Mouse (Mus musculus) megakaryocyte progenitor cell, adult 5-6 weeks (primary cell): Measurements from ENCODE around the gene Tbk1. TPM values are rescaled to one million over a fixed set of nuclear protein-coding genes. Genes with fewer than 3 reads are reported as not detected.

Experiments used
- ATAC-seq: replicated peaks from 2 replicates; pipeline ENCODE4 v1.8.0; 2016; ENCODE audit warnings: mild to moderate bottlenecking, moderate TSS enrichment, inconsistent platforms; ENCODE audit not compliant: poor library complexity
- total RNA-seq, 2 experiments: library from RNA; stranded (forward) in 1 of 2; stranded (reverse) in 1 of 2; fragments of 157-497, 149-512 nt in 1 of 2; fragments of 200-1000 nt in 1 of 2; gene quantifications; 2 replicates each; pipeline versions ENCODE4 v1.2.3 to v1.2.4; 2015 to 2017

Gene Tbk1
- total RNA-seq, 2 experiments from 2014 or later = 36.9 to 71.9 TPM

DNA sequence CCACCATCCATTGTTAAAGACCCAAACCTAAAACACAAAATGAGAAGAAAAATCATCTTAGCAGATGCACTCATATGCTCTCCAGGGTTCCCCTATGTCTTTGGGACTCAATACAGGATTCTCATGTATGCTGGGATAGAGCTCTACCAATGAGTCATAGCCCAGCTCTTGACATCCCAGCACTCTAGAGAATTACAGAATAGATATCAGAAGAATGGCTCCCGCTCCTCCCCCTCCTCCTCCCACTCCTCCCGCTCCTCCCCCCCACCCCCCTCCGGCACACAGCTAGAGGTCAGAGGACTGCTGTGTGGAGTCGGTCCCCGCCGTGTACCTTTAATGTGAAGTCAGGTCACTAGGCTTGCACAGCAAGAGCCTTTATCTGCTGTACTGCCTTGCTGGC is 39.4 kb downstream of the Tbk1 start:
- ATAC-seq = no peak

DNA sequence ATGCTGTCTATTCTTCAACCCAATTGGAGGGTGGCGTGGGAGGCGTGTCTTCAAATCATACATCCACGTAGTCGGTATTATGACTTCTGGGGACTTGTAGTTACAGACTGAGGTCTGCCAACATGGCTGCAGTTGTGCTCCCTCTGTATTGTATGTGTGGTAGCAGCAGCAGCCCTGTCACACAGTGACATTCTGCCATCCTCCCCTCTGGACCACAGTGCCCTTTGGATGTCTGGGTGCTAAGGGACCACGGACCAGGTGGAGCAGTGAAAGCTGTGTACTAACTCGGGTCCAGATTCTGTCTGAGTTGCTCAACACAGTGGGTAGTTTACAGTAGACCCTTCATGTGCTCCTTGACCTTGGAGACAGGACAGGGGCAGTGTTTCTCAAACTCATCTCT is 43.0 kb downstream of the Tbk1 start:
- ATAC-seq = no peak

DNA sequence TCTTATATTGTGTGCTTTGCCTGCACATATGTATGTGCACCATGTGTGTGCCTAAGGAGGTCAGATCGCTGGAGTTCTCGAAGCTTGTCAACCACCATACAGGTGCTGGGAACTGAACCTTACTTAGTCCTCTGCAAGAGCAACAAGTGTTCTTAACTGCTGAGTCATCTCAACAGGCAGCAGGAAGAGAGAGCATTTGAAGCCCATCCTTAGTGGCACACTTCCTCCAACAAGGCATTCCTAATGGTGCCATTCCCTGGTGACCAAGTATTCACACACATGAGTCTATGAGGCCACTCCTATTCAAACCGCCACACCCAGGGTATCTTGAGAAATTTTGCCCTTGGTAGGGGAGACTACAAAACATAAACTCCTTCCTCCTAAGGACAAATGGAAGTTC is 44.4 kb downstream of the Tbk1 start:
- ATAC-seq = peak; percentile 13; the same call in 1 of the 2 replicates

DNA sequence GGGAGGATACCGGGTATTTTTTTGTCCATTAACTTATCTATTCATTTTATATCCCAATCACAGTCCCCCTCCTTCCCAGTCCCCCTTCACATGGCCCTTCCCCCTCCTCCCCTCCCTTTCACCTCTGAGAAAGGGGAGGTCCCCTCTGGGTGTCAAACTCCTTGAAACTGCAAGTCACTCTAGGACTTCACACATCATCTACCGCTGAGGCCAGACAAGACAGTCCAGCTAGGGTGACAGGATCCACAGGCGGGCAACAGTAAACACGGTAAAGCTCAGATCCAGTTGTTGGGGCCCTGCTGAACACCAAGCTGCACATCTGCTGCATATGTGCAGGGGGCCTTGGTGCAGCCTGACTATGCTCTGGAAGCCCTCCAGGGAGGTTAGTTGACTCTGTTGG is 51.6 kb downstream of the Tbk1 start:
- no peak; the same call in 1 of the 2 replicates for ATAC-seq

DNA sequence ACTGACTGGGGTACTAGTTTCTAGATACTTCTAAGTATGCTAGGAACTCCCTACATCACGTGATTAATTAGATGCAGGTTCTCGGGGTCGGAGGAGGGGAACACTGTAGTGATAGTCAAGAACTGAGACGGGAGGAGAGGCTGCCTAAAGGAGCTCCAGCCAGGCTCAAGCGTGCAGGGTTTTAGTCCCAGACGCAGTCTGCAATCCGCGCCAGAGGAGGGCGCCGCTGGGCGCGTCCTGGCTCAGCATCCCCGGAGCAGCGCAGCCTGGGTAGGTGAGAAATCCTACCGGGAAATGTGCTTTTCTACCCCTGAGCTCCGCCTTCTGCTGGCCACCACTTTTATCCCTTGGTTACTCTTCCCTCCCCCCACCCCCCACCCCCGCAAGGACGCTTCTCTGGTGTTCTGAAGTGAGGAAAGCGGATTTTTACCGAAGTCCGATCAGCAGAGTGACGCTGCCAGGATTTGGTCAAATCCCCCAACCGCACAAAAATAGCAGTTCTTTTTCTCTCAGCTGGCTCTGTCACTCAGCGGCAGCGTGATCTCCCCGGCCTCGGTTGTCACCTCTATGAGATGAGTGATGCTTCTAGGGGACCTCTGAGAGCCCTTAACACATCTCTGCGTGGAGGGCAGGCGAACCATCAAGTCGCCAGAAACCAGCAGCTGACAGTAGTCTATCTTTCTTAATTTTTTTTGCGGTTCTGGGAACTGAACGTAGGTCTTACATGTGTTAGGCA is 53.3 kb downstream of the Tbk1 start:
- peak; percentile 49; the same call in 1 of the 2 replicates for ATAC-seq

DNA sequence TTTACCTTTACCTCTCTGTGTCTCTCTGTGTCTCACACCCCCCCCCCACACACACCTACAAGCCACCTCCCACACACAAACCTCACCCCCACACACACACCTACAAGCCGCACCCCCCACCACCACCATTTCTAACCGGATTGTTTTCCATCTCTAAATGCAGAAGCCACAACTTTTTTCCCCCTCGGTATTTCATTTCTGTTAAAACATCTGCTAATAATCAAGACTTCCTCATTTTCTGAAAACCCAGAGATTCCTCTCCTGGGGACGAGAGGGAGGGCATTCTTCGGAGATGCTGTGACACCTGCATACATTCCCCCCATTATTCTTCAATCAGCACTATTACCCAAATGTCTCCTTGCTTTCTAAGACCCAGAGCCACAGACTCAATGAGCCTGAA is 55.0 kb downstream of the Tbk1 start:
- ATAC-seq = peak; percentile 33

DNA sequence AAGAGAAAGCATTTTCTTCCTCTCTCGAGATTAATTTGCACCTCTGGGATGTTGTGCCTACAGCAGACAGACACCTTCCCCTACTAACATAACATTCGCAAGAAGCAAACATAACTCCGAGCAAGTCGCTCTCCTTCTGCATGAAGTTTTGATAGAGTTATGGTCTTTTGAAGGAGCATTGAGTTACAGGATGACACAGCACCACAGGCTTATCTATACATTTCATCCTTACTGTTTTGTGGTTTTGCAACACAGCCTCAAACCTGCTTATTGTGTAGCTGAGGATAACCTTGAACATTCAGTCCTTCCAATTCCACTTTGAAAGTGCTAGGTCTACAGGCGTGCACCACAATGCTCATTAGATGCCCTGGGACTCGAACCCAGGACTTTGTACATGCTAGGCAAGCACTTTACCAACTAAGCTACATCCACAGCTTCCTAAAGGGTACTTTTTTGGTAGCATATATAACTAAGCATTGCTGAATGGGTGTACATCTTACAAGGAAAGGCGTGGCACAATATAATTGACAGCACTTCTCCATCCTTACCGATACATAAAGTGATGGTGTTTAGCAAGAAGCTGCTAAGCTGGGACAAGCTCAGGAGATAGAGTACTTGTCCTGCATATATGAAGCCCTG is 56.1 kb downstream of the Tbk1 start:
- ATAC-seq = peak; percentile 62

DNA sequence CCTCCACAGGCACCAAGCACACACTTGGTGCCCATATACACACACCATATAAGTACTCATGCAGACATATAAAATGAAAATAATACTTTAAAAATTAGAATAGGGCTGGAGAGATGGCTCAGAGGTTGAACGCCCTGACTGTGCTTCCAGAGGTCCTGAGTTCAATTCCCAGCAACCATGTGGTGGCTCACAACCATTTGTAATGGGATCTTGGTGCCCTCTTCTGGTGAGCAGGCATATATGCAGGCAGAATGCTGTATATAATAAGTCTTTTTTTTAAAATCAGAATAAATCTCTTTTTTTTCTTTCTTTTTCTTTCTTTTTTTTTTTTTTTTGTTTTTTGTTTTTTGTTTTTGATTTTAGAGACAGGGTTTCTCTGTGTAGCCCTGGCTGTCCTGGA is 57.3 kb downstream of the Tbk1 start:
- no peak for ATAC-seq

DNA sequence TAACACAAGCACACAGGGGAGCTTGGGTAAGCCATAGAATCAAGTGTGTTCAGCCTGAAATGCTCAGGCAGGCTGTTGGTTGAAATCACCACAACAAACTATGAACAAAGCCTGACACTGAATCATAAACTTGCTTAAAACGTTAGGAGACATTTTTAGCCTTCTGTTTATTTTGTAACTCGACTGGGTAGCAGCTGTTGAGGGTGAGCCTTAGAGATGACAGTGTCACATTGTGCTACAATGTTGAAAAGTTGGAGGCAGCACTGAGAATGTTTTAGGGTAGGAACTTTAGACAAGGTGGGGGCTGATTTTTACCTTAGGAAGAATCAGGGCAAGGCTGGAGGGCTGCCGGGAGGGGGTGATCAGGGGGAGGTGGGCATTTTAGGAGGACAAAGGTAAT is 58.1 kb downstream of the Tbk1 start:
- no peak for ATAC-seq

DNA sequence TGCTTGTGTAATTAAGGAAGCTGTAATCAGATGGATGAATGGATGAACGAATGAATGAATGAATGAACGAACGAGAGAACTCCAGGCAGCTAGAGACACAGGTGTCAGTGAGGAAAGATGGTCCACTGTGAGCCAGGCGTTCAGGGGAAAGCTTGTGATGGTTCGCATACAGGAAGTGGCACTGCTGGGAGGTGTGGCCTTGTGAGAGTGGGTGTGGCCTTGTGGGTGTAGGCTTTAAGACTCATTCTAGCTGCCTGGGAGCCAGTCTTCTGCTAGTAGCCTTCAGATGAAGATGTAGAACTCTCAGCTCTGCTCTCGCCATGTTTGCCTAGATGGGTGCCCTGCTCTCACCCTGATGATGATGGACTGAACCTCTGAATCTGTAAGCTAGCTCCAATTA is 59.5 kb downstream of the Tbk1 start:
- peak; percentile 40; the same call in 1 of the 2 replicates for ATAC-seq

DNA sequence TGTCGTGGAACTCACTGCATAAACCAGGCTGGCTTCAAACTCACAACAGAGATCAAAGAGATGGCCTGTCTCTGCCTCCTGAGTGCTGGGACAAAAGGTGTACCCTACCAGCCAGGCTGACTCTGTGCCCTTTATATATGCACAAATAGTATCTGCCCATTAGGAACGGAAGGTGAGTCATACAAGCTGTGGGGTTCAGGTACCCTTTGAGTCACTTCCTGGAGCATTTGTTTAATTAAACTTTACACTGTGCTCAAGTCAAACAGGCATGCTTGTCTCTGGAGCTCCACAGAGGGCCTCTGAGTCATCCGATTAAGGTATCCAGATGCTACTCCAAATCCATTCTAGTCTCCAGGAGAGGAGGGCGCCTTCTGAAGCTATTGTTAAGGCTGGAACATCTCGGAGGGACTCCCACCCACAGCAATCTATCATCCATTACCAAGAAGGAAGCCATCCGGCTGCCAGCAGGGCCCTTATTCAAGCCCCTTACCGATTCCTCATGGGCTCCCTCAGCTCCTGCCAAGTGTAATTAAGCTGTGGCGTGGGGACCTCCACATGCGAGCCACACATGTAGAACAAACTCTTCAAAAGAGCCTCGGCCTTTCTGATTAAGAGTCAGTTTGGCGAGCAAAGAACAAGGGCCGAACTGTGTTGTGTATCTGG is 65.5 kb downstream of the Tbk1 start:
- no peak for ATAC-seq

DNA sequence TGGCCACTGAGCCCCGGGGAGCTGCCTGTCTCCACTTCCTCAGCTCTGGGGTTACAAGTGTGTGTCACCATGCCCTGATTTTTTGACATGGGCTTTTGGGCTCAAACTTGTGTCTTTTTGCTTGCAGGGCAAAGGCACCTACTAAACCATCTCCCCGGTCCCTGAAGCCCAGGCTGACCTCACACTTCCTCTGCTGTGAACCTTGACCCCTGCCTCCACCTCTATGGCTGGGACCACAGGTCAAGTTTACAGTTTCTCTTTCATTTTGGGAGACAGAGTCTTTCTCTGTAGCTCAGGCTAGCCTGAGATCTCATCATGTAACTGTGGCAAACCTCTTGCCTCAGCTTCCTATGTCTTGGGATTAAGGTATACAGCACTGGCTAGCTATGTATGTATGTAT is 66.9 kb downstream of the Tbk1 start:
- no peak for ATAC-seq

DNA sequence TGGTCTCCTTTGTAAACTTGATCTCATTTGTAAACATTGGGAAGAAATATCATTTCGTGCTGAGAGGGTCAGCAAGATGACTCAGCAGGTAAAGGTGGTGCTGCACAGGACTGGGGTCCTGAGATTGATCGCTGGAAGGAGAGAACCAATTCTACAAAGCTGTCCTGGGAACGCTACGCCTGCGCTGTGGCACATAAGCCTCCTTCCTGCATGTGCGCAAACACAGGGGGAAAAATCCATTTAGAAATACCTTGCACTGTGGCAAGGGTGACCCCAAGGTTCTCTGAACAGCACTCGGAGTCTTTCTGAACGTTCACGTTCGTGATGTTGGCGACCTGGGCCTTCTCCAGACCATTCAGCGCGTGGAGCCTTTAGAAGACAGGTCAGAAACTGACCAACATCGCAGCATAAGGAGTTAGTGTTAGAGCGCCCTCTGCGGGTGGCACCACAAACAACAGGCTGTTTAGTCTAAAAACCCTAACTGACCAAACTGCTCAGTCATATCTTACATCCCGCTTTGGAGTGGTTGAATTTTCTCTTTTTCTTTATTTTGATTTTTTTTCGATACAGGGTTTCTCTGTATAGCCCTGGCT is 70.5 kb downstream of the Tbk1 start:
- peak; percentile 97 for ATAC-seq

DNA sequence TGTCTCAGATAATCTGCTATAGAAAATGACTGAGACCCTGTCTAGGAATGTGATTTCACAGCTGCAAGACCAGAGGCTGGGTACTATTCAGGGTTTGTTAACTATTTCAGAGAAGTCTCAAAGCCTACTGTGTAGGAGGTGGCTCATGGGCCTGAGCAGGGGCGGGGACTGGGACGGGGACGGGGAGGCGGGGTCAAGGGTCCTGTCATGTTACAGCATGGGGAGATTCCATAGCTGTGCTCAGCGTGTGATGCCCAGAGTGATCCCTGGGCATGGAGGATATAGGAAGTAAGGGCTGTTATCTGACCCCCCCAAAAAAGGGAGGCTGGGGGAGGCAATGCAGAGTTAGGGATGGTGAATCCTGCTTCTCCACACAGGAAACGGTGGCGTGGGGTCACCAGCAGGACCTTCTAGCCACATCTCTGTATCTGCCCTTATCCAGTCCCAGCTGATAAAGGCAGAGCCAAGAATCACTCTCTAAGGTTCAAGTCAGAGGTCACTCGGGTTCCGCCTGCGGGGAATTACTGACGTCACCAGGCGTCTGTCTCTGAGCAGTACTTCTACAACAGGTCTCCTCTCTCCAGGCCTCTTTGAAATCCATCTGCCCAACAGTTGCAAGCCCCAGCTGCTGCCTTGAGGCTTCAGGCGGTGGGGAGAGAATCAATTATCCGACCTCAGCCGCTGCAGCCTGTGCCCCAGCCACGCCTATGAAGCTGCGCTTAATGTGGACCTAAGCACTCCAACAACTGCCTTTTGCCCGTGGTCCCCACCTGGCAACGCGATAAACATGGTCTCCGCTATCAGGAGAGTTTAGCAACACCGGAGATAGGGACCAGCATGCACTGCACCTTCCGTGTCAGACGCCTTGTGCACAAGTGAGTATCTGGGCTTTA is 76.6 kb downstream of the Tbk1 start:
- no peak for ATAC-seq

DNA sequence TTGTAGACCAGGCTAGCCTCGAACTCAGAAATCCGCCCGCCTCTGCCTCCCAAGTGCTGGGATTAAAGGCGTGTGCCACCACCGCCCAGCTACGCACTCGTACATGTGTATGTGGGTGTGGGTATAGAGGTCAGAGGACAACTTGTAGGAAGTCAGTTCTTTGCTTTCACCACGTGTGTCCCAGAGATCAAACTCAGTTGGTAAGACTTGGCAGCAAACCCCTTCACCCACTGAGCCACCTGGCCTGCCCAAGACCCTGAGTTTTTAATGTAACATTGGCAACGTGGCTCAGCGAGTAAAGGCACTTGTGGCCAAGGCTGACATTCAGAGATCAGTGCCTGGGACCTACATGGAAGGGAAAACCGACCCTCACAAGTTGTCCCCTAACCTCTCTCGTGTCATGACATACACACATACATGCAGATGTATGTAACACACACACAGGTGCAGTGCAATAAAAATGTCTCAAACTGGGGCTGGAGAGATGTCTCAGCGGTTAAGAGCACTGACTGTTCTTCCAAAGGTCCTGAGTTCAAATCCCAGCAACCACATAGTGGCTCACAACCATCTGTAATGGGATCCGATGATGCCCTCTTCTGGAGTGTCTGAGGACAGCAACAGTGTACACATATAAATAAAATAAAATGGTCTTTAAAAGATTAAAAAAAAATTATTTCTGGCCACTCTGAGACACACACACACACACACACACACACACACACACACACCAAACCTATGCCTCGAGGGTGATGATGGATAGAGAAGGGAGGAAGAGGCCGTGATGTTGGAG is 78.6 kb downstream of the Tbk1 start:
- ATAC-seq = no peak

DNA sequence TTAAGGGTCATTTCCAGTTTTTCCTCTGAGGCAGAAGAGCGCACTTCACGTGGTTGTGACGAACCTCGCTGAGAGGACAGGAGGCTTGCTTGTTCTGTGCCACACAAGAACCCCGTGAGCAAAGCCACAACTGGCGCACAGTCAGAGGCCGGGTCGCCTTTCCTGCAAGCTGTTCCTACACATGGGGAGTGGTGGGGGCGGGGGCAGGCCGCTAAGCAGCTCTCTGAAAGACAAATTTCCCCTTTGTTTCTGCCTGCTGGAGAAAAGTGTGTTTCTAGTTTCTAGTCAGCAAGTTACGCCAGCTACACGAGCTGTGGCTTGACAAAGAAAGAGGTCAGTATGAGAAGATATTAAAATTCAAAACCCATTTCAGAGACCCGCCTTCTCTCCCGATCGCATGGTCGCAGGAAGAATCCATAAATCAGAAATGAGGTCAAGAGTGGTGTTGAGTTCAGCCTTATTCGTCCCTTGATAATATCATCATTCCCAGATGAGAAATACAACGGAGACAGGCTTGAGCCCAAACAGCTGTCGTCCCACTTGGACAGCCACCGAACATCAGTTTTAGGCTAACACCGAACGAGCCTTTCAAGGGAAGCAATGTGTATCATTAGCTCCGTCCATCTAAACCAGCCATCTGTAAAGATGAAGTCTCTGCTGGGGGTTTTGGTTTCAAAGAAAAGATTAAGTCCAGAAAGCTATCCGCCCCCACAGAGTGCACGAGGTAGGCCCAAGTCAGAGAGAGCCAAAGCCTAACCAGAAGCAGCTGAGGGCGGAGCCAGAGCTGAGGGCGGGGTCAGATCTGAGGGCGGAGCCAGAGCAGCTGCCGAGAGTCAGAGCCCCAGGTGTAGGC is 79.6 kb downstream of the Tbk1 start:
- peak; percentile 84 for ATAC-seq

DNA sequence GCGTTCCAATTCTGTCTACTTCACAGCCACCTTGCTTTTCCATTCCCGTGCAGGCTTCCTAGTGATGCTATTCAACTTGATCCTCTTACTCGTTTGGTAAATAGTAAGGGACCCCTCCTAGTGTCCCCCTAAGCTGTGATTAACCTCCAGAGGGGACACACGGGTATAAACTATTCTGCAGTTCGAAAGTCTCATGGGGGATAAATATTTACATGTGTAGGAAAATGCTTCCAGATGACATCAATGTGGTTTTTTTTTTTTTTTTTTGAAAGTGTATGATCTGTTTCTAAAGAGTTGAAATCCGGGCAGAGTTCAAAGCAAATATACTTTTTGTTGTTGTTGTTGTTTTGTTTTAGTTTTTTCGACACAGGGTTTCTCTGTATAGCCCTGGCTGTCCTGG is 80.7 kb downstream of the Tbk1 start:
- ATAC-seq = no peak

DNA sequence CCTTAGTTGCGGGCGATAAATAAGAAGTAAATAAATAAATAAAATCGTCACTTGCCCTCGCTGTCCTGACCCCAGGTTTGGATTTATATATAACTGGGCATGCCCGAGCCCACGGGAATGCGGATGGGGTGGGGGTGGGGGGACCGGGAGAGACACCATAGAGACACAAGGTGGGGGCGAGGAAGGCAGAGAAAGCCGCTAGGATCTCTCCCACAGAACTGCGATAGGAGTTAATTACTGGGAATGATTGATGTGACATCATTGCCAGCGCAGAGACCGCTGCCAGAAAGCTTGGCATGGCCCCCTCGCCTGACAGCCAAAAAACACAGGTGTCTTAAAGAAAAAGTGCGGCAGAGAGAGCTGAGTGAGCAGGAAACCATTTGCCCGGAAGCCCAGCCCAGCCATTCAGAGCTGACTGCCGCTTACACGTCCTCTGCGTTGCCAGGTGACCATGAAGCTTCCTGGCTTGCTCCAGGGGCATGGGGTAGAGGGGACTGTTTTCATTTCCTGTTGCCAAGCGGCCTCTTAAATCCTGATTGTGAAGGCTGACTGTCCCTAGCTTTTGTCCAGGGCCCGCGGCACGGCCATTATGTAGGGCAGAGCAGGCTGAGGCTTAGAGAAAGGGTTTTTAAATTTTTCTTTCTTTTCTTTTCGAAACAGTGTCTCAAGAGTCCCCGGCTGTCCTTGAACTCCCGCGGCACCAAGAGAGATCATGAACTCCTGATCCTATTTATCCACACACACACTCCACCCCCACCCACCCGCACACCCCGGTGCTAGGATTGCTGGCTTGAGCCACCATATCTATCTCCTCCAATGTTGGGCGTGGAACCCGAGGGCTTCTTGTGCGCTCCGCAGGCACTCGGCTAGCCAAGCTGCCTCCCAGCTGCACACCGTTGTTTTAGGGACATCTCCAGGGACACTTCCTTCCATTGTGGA is 81.3 kb downstream of the Tbk1 start:
- ATAC-seq = peak; percentile 54
